Mouse (Mus musculus) midbrain, embryonic 11.5 days (tissue): ENCODE data around the gene Lgalsl. TPM values are rescaled to one million over a fixed set of nuclear protein-coding genes. Genes with fewer than 3 reads are reported as not detected.

Experiments used
- ATAC-seq: fragments of 200-750 bp; cut with Nextera tagmentation; 2 replicates; pipeline ENCODE4 v1.8.0; 2017; ENCODE audit warnings: moderate TSS enrichment, moderate library complexity; ENCODE audit not compliant: low FRiP score
- DNase-seq: peaks from one replicate; pipeline ENCODE4 v3.0.0; 2015; ENCODE audit warnings: low spot score; ENCODE audit errors: missing footprints
- H3K27ac ChIP-seq: fragments of 300-500 bp; sonication (generic); 2 replicates; pipeline ENCODE4 v1.5.1; 2014; ENCODE audit warnings: low read depth, low read length
- H3K27me3 ChIP-seq: fragments of 300-500 bp; sonication (generic); 2 replicates; pipeline ENCODE4 v1.6.1; 2014; ENCODE audit warnings: mild to moderate bottlenecking, low read length, moderate library complexity, mixed read lengths; ENCODE audit not compliant: control insufficient read depth, insufficient read depth
- H3K36me3 ChIP-seq: fragments of 300-500 bp; sonication (generic); 2 replicates; pipeline ENCODE4 v1.6.1; 2014; ENCODE audit warnings: mild to moderate bottlenecking, low read length, moderate library complexity, mixed read lengths; ENCODE audit not compliant: control insufficient read depth, insufficient read depth
- H3K4me1 ChIP-seq: fragments of 300-500 bp; sonication (generic); 2 replicates; pipeline ENCODE4 v1.6.1; 2014; ENCODE audit warnings: low read length; ENCODE audit not compliant: control insufficient read depth, insufficient read depth
- H3K4me2 ChIP-seq: fragments of 300-500 bp; sonication (generic); 2 replicates; pipeline ENCODE4 v1.6.1; 2014; ENCODE audit warnings: mild to moderate bottlenecking, moderate library complexity
- H3K4me3 ChIP-seq: fragments of 300-500 bp; sonication (generic); 2 replicates; pipeline ENCODE4 v1.5.1; 2014; ENCODE audit warnings: low read depth, low read length
- H3K9ac ChIP-seq: fragments of 300-500 bp; sonication (generic); 2 replicates; pipeline ENCODE4 v1.6.1; 2014; ENCODE audit warnings: low read length
- H3K9me3 ChIP-seq: fragments of 300-500 bp; sonication (generic); 2 replicates; pipeline ENCODE4 v1.6.1; 2016; ENCODE audit warnings: low read length; ENCODE audit not compliant: control insufficient read depth
- WGBS: fragments of 180-500 bp; shearing (Covaris S2); extraction: QIAGEN DNeasy Blood & Tissue Kit; methylation state at CpG from one replicate; pipeline ENCODE4 v1.1.7; 2014; 5-methylcytosine and 5-hydroxymethylcytosine counted together
- polyA plus RNA-seq: library from polyadenylated mRNA; unstranded; fragments of >200 nt; fragmentation: Nextera tagmentation; extraction: Ambion mirVana; gene quantifications from 2 replicates; pipeline ENCODE4 v1.2.1, GENCODE M21; 2014

Gene Lgalsl
- polyA plus RNA-seq, 1 experiment from 2014 or later, result 26.6 TPM

DNA sequence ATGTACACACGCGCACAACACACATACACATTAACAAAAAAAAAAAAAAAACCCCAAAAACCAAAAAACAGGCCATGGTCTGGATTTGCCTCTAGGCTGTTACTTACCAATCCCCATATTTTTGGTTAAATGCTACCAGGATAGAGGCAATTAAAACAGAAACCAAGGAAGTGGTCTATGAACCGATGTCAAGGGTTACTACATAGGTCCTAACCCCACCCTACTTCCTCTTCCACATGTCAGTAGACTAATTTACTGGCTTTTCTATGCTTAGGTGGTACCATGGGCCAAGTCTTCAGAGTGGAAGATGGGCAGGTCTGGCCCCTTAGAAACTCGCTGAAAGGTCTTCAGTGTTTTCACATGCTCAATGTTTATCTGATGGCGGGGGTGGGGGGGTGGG is 24.2 kb downstream of the Lgalsl start:
- Histone ChIP-seq H3K4me1 (no peaks in the 10 kb centered on the region), H3K9me3 (no peaks in the 10 kb centered on the region), H3K27ac (no peak overlapping the region), H3K4me3 (no peak overlapping the region), H3K9ac (no peak overlapping the region), H3K36me3 (no peaks in the 10 kb centered on the region), H3K4me2 (no peak overlapping the region), H3K27me3 (no peaks in the 10 kb centered on the region)
- no peak for ATAC-seq
- 87% methylated on average over 5 of the region's 5 CpGs for WGBS
- no peak for DNase-seq

DNA sequence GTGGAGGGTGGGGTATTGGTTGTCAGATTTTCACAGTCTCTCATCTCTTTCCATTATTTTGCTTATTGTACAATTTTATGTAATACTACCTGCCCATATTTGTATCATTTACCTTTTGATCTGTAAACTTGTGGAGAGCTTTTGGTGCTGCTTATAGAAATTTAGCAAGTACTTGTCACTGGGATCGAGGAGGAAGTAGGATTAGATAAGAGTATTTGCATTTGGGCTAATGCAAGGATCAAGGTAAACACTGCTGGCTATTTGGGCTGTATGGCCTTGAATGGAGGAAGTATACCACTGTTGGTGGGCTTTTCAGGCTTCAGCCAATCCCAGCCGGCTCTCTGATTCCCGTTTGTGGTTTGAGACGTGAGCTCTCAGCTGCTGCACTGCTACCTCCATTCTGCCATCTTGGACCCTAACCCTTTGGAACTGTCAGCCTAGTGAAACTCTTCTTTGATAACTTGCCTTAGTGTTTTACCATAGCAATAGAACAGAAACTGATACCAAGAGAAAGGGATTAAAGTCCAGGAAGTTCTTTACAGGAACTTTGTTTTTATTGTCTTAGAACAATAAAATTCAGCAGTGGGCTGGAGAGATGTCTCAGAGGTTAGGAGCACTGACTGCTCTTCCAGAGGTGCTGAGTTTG is 25.1 kb downstream of the Lgalsl start:
- H3K27ac ChIP-seq, result no peak overlapping the region
- no peaks in the 10 kb centered on the region for H3K27me3 ChIP-seq
- H3K4me1 ChIP-seq, result no peaks in the 10 kb centered on the region; the same call in 1 of the 2 replicates
- ATAC-seq (no peak), DNase-seq (no peak)
- no peak overlapping the region for H3K4me3 ChIP-seq
- no peaks in the 10 kb centered on the region for H3K36me3 ChIP-seq
- no peaks in the 10 kb centered on the region for H3K9me3 ChIP-seq
- WGBS, result 63% methylated on average over 4 of the region's 4 CpGs
- no peak overlapping the region for H3K9ac ChIP-seq
- no peak overlapping the region for H3K4me2 ChIP-seq

DNA sequence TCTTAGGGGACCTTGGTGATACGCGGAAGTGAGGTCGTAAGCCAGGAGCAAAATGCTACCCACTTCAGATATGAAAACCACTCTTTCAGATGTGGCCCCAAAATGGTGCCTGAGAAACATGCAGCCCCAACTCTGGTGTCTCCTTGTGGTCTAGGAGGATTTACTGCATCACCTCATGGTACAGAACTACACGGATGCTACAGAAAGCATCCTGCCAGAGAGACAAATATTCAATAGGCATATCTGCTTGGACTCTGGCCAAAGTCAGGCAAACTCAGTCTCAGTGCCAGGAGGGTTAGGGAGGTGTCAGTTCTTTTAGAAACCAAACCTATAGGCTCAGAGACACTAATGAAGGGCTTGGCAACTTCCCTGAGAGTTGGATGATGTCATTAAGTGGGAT is 26.4 kb downstream of the Lgalsl start:
- ATAC-seq (no peak), DNase-seq (no peak)
- no peaks in the 10 kb centered on the region for H3K9me3 ChIP-seq
- 96% methylated on average over 4 of the region's 4 CpGs for WGBS
- H3K36me3 ChIP-seq, result no peaks in the 10 kb centered on the region
- H3K27me3 ChIP-seq, result no peaks in the 10 kb centered on the region
- no peak overlapping the region for H3K4me2 ChIP-seq
- H3K4me3 ChIP-seq, result no peak overlapping the region
- no peak overlapping the region for H3K9ac ChIP-seq
- peaks cover 8% of the 10 kb centered on the region for H3K4me1 ChIP-seq
- no peak overlapping the region for H3K27ac ChIP-seq

DNA sequence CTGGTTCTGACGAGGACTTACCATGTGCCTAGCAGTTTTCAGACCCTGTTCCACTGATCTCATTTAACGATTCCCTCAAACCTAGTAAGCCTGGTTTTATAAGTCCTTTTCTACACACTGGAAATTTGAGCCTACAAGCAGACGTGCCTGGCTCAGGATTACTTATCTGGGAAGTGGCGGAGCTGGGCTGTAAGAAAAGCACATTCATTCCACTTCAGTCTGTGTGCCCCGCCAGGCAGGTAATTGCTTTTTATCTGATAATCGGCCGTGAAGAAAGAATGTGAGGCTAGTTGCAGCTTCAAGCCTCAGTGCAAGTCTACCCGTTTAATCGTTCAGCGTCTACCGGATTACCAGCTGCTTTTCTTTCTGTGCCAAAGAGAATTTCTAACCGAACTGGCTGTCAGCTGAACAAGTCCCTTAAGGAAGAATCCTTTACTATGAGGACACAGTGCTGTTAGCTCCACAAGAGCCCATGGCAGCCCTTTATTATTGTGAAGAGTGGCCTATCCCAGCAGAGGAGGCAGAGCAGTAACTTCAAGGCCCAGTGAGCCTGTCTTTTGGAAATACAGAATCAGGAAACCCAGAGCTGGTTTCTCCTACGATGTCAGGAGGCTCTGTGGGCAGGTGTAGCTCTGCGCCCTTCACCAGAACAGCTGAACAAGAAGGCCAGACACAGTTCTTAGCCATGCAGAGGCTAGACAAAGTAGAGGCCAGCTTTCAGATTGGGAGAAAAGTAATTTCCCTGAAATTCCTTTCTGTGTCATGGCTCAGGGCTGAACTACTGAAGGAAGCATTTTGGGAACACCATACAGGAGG is 30.4 kb downstream of the Lgalsl start:
- no peaks in the 10 kb centered on the region for H3K36me3 ChIP-seq
- WGBS, result 13% methylated on average over 14 of the region's 14 CpGs
- no peak overlapping the region; the same call in 1 of the 2 replicates for H3K4me2 ChIP-seq
- peak; percentile 33; the same call in 1 of the 2 replicates for ATAC-seq
- no peaks in the 10 kb centered on the region for H3K9me3 ChIP-seq
- peaks cover 8% of the 10 kb centered on the region for H3K4me1 ChIP-seq
- H3K27me3 ChIP-seq, result no peaks in the 10 kb centered on the region
- peak; percentile 87 for DNase-seq
- peak overlapping the region; percentile 20; the same call in 1 of the 2 replicates for H3K27ac ChIP-seq
- peak overlapping the region; percentile 22; the same call in 1 of the 2 replicates for H3K9ac ChIP-seq
- no peak overlapping the region for H3K4me3 ChIP-seq

DNA sequence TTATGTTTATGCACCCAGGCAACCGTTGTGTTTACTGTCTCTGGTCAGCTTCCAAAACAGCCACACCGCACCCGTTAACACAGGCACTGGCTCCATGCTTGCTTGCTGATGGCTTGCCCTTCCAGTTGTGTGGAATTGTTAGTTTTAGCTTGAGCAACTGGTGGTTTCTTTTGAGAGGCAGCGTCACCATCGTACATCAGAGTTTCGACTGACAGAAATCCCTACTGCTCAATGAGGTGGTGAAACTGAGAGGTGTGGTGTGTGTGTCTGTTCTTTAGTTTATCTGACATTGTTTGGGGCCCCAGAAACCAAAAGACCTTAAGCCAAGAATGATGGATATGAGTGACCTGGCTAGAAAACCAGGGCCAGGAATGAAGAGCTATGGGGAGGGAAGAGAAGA is 33.0 kb downstream of the Lgalsl start:
- Histone ChIP-seq H3K9ac (no peak overlapping the region), H3K4me3 (no peak overlapping the region), H3K4me2 (no peak overlapping the region), H3K4me1 (peaks cover 10% of the 10 kb centered on the region), H3K9me3 (no peaks in the 10 kb centered on the region), H3K36me3 (no peaks in the 10 kb centered on the region), H3K27ac (no peak overlapping the region), H3K27me3 (no peaks in the 10 kb centered on the region)
- WGBS, result 93% methylated on average over 6 of the region's 6 CpGs
- ATAC-seq (no peak), DNase-seq (peak; percentile 54)

DNA sequence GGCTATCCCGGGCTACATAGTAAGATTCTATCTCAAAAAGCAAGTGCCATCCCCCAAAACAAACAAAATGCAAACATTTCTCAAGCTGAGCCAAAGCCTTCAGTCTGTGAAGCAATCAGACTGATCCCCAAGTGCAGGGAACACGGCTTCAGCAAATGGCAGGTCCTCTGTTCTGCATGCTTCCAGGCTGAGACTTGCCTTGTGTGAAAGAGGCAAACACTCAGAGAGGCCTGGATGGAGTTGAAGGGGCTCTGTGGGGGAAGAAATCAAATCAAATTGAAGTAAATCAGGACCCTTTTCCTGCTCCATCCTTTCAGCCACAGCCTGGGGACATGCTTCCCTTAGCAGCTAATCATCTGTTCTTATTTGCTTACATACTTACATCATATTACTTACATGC is 35.4 kb downstream of the Lgalsl start:
- Histone ChIP-seq H3K4me1 (peaks cover 8% of the 10 kb centered on the region), H3K9ac (no peak overlapping the region), H3K27me3 (no peaks in the 10 kb centered on the region), H3K4me3 (no peak overlapping the region), H3K36me3 (no peaks in the 10 kb centered on the region), H3K9me3 (no peaks in the 10 kb centered on the region), H3K4me2 (no peak overlapping the region), H3K27ac (no peak overlapping the region)
- WGBS, result 64% methylated on average over 2 of the region's 2 CpGs
- ATAC-seq (no peak), DNase-seq (peak; percentile 64)

DNA sequence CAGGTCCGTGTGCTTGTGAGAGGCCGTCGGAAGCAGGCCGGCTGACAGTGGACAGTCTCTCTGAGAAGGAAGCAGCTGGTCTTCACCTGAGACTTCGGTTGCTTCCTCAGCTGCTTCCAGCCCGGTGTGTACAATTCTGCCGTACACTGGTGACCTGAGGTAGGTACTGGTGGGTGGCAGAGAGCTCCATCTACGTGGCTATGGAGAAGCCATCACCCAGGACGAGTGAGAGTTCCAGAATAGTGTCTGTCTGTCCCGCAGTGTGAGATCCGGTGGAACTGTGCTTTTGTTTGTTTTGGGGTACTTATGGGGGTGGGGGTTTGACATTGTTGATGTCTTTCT is 36.0 kb downstream of the Lgalsl start:
- DNase-seq, result no peak
- Histone ChIP-seq H3K36me3 (no peaks in the 10 kb centered on the region), H3K4me1 (0 out of 2 replicates have a peak, but pooled peaks cover 3% of the 10 kb centered on the region), H3K9ac (no peak overlapping the region), H3K4me3 (no peak overlapping the region), H3K4me2 (no peak overlapping the region), H3K27me3 (no peaks in the 10 kb centered on the region), H3K9me3 (no peaks in the 10 kb centered on the region), H3K27ac (no peak overlapping the region)
- WGBS, result 58% methylated on average over 11 of the region's 11 CpGs
- ATAC-seq, result peak; percentile 48

DNA sequence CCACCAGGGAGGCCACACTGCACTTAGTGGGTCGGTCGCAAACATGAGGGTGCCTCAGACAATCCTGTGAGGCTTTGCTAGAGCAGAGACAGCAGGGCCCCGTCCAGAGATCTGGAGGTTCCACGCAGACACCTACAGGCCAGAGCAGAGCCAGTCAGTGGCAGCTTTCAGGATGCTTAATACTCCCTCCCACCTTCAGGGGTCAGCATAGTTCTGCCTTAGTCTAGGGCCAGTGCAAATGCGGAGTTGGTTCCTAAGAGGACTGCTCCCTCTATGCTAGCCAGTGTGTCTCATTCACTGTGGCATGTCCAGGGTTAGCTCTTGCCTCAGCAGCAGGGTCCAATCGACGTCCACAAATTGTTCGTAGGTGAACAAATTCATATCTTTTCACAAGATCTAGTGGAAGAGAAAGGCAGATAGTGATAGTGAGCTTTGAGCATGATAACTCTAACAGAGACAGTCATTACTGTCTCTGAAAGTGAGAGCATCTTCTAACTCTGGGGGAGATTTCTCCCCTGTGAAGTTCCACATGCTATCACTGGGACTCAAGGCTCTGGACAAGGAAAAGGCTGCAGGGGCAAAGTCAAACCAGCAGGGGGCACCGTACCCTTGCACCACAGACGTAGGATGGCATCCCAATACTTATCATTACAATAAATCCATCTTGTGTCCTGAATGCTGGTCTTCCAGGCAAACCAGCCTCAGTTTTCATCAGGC is 36.5 kb downstream of the Lgalsl start:
- Histone ChIP-seq H3K4me2 (no peak overlapping the region), H3K4me1 (0 out of 2 replicates have a peak, but pooled peaks cover 3% of the 10 kb centered on the region), H3K27me3 (no peaks in the 10 kb centered on the region), H3K9me3 (no peaks in the 10 kb centered on the region), H3K4me3 (no peak overlapping the region), H3K36me3 (no peaks in the 10 kb centered on the region), H3K27ac (no peak overlapping the region), H3K9ac (no peak overlapping the region)
- DNase-seq (peak; percentile 99), ATAC-seq (peak; percentile 90)
- 35% methylated on average over 10 of the region's 10 CpGs for WGBS

DNA sequence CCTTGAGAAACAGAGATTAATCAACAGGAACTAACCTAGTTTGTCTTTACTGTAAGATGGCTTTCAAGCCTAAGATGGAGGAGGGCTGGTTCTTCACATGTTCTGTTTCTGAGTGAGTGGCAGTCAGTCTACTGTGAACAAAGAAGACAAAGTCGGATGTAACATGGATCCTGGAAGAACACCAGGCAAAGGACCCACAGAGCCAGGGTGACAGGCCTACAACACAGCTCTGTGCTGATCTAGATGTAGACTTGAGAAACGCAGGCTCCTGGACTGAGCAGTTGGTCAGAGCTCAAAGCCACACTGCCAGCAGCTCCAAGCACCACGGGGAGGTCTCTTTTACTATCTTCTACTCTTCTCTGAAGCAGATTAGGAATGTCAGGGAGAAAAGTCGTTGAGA is 37.2 kb downstream of the Lgalsl start:
- 74% methylated on average over 4 of the region's 4 CpGs for WGBS
- peaks cover 4% of the 10 kb centered on the region; the same call in 1 of the 2 replicates for H3K4me1 ChIP-seq
- ATAC-seq (no peak), DNase-seq (peak; percentile 72)
- H3K4me2 ChIP-seq, result no peak overlapping the region
- H3K27me3 ChIP-seq, result no peaks in the 10 kb centered on the region
- no peaks in the 10 kb centered on the region for H3K9me3 ChIP-seq
- H3K4me3 ChIP-seq, result no peak overlapping the region
- H3K9ac ChIP-seq, result no peak overlapping the region
- no peaks in the 10 kb centered on the region for H3K36me3 ChIP-seq
- H3K27ac ChIP-seq, result no peak overlapping the region
